Mouse (Mus musculus): ENCODE measurements around the gene Trp53i13. TPM values are rescaled to one million over a fixed set of nuclear protein-coding genes. Genes with fewer than 3 reads are reported as not detected.

Gene Trp53i13
- polyA plus RNA-seq (2014; fragmentation: Illumina TruSeq; extraction: RNeasy Lipid Tissue Mini Kit (QIAGEN cat#74804); ENCODE audit: low read depth, low replicate concordance): 12.3 TPM

GRCm38 (mm10) chr11:77515637-77516552 lies at the start of gene Trp53i13:
Gene Trp53i13, minus strand, starts transcription at chr11:77515980.

GRCm38 (mm10) chr11:77519043-77519442 lies 3.3 kb upstream of the Trp53i13 start, which contains the start of gene Gm10392:
Gene Gm10392, minus strand, starts transcription at chr11:77519198.

GRCm38 (mm10) chr11:77514832-77515636 lies 746 bp downstream of the Trp53i13 start, which contains the start of gene Abhd15:
Gene Abhd15, plus strand, starts transcription at chr11:77515121.

GRCm38 (mm10) chr11:77493512-77494343 lies 22.1 kb downstream of the Trp53i13 start, which contains the start of gene Git1:
Gene Git1, plus strand, starts transcription at chr11:77493562.

GRCm38 (mm10) chr11:77489591-77490235 lies 26.1 kb downstream of the Trp53i13 start, which contains the start of gene Ankrd13b:
Gene Ankrd13b, minus strand, starts transcription at chr11:77489678.

GRCm38 (mm10) chr11:77462283-77463100 lies 53.3 kb downstream of the Trp53i13 start, which contains the start of gene Coro6:
Gene Coro6, plus strand, starts transcription at chr11:77462411.

Other genes with a start within 250 kb of the Trp53i13 start
- gene Coro6, start 53.6 kb downstream of the Trp53i13 start, polyA plus RNA-seq (2014; fragmentation: Illumina TruSeq; extraction: RNeasy Lipid Tissue Mini Kit (QIAGEN cat#74804); ENCODE audit: low read depth, low replicate concordance): 276 TPM
- gene Ankrd13b, start 26.3 kb downstream of the Trp53i13 start, polyA plus RNA-seq (2014; fragmentation: Illumina TruSeq; extraction: RNeasy Lipid Tissue Mini Kit (QIAGEN cat#74804); ENCODE audit: low read depth, low replicate concordance): 11.5 TPM
- gene Git1, start 22.4 kb downstream of the Trp53i13 start, polyA plus RNA-seq (2014; fragmentation: Illumina TruSeq; extraction: RNeasy Lipid Tissue Mini Kit (QIAGEN cat#74804); ENCODE audit: low read depth, low replicate concordance): 49.5 TPM
- 1.2 TPM for gene Abhd15, start 859 bp downstream of the Trp53i13 start, polyA plus RNA-seq (2014; fragmentation: Illumina TruSeq; extraction: RNeasy Lipid Tissue Mini Kit (QIAGEN cat#74804); ENCODE audit: low read depth, low replicate concordance)
- not detected for gene Gm10392, start 3.2 kb upstream of the Trp53i13 start, polyA plus RNA-seq (2014; fragmentation: Illumina TruSeq; extraction: RNeasy Lipid Tissue Mini Kit (QIAGEN cat#74804); ENCODE audit: low read depth, low replicate concordance)
- 21.3 TPM for gene Taok1, start 91.8 kb upstream of the Trp53i13 start, polyA plus RNA-seq (2014; fragmentation: Illumina TruSeq; extraction: RNeasy Lipid Tissue Mini Kit (QIAGEN cat#74804); ENCODE audit: low read depth, low replicate concordance)
- gene Nufip2, start 170.2 kb upstream of the Trp53i13 start, polyA plus RNA-seq (2014; fragmentation: Illumina TruSeq; extraction: RNeasy Lipid Tissue Mini Kit (QIAGEN cat#74804); ENCODE audit: low read depth, low replicate concordance): 25.4 TPM
- not detected for gene Cryba1, start 209.3 kb upstream of the Trp53i13 start, polyA plus RNA-seq (2014; fragmentation: Illumina TruSeq; extraction: RNeasy Lipid Tissue Mini Kit (QIAGEN cat#74804); ENCODE audit: low read depth, low replicate concordance)
- gene Myo18a, start 247.3 kb upstream of the Trp53i13 start, polyA plus RNA-seq (2014; fragmentation: Illumina TruSeq; extraction: RNeasy Lipid Tissue Mini Kit (QIAGEN cat#74804); ENCODE audit: low read depth, low replicate concordance): 183 TPM